ENCODE assay signal across 11 mouse cellular contexts in genomic region chr5:90467245-90467644, GRCm38 (mm10). TPM values are rescaled to one million over a fixed set of nuclear protein-coding genes. Genes with fewer than 3 reads are reported as not detected.
DNase-seq lines count a peak whose midpoint lies in the region; ATAC-seq lines count a peak whose summit lies in the region.
"Had no signal": no experiment of that assay in that cellular context is flagged by ENCODE, and none has a peak within 500 bp of the region (broad histone marks: within the 10 kb centered on the region; RNA-seq: fewer than 3 reads in every experiment).

No protein-coding gene starts in this region.

- peak; percentile 1 for DNase-seq in cerebellum, adult 9-10 months
- DNase-seq in cerebellum, adult 11-12 months = no peak
- DNase-seq in midbrain, embryonic 14.5 days = peak; percentile 14
- peak; percentile 58 for DNase-seq in kidney, postnatal 14 days
- no peak for DNase-seq in ovary, adult 18-20 months (ENCODE audit: low spot score)
- DNase-seq: B cell, adult 2 months had no signal

- H3K9me3 ChIP-seq in midbrain, embryonic 14.5 days (ENCODE audit: control insufficient read depth, low read length) = no peaks in the 10 kb centered on the region
- no peaks in the 10 kb centered on the region for H3K9me3 ChIP-seq in midbrain, embryonic 15.5 days
- H3K9me3 ChIP-seq in neural tube, embryonic 14.5 days (ENCODE audit: control insufficient read depth, low read length) = no peaks in the 10 kb centered on the region
- H3K9me3 ChIP-seq: intestine, embryonic 15.5 days had no signal

- no peak overlapping the region for H3K4me3 ChIP-seq in midbrain, embryonic 14.5 days (replicated peaks; ENCODE audit: low read depth, low read length)
- H3K4me3 ChIP-seq in midbrain, embryonic 15.5 days = no peak overlapping the region
- no peak overlapping the region for H3K4me3 ChIP-seq in neural tube, embryonic 14.5 days (ENCODE audit: low read depth, low read length)
- H3K4me3 ChIP-seq: intestine, embryonic 15.5 days had no signal

- H3K4me1 ChIP-seq in midbrain, embryonic 14.5 days (ENCODE audit: control insufficient read depth, insufficient read depth, low read length) = no peaks in the 10 kb centered on the region
- no peaks in the 10 kb centered on the region for H3K4me1 ChIP-seq in midbrain, embryonic 15.5 days
- no peaks in the 10 kb centered on the region for H3K4me1 ChIP-seq in neural tube, embryonic 14.5 days (ENCODE audit: control insufficient read depth, insufficient read depth, low read length)
- H3K4me1 ChIP-seq: intestine, embryonic 15.5 days had no signal

- no peaks in the 10 kb centered on the region for H3K36me3 ChIP-seq in midbrain, embryonic 14.5 days (ENCODE audit: control insufficient read depth, insufficient read depth, low read length)
- H3K36me3 ChIP-seq in midbrain, embryonic 15.5 days (replicated peaks) = no peaks in the 10 kb centered on the region
- no peaks in the 10 kb centered on the region for H3K36me3 ChIP-seq in neural tube, embryonic 14.5 days (ENCODE audit: control insufficient read depth, insufficient read depth, low read length)
- H3K36me3 ChIP-seq: intestine, embryonic 15.5 days had no signal

- 10% methylated on average over 6 of the region's 6 CpGs for WGBS in midbrain, embryonic 14.5 days
- 18% methylated on average over 6 of the region's 6 CpGs for WGBS in midbrain, embryonic 15.5 days
- 8% methylated on average over 6 of the region's 6 CpGs for WGBS in neural tube, embryonic 14.5 days

- ATAC-seq in midbrain, embryonic 14.5 days (ENCODE audit: low FRiP score, low TSS enrichment) = no peak
- no peak for ATAC-seq in midbrain, embryonic 15.5 days (replicated peaks)
- peak; percentile 61 for ATAC-seq in neural tube, embryonic 14.5 days (ENCODE audit: low read depth)
- ATAC-seq in inflammation-experienced regulatory T-cells, adult 6 months = no peak
- ATAC-seq: intestine, embryonic 15.5 days had no signal

- H3K4me2 ChIP-seq in midbrain, embryonic 14.5 days (ENCODE audit: low read length) = no peak overlapping the region
- H3K4me2 ChIP-seq in midbrain, embryonic 15.5 days = no peak overlapping the region
- H3K4me2 ChIP-seq in neural tube, embryonic 14.5 days (ENCODE audit: low read depth, low read length) = no peak overlapping the region
- H3K4me2 ChIP-seq: intestine, embryonic 15.5 days had no signal

- no peak overlapping the region for H3K9ac ChIP-seq in midbrain, embryonic 14.5 days (replicated peaks; ENCODE audit: low read length)
- no peak overlapping the region for H3K9ac ChIP-seq in midbrain, embryonic 15.5 days
- no peak overlapping the region for H3K9ac ChIP-seq in neural tube, embryonic 14.5 days (replicated peaks; ENCODE audit: low read depth, low read length)
- H3K9ac ChIP-seq: intestine, embryonic 15.5 days; liver, embryonic 14.5 days had no signal

- H3K27ac ChIP-seq in midbrain, embryonic 14.5 days (replicated peaks; ENCODE audit: low read depth, low read length) = no peak overlapping the region
- no peak overlapping the region for H3K27ac ChIP-seq in midbrain, embryonic 15.5 days
- H3K27ac ChIP-seq in neural tube, embryonic 14.5 days (ENCODE audit: low read depth, low read length) = no peak overlapping the region
- H3K27ac ChIP-seq: intestine, embryonic 15.5 days; liver, embryonic 14.5 days had no signal

- H3K27me3 ChIP-seq in midbrain, embryonic 14.5 days (ENCODE audit: control insufficient read depth, insufficient read depth, low read length) = no peaks in the 10 kb centered on the region
- H3K27me3 ChIP-seq in midbrain, embryonic 15.5 days (replicated peaks) = no peaks in the 10 kb centered on the region
- H3K27me3 ChIP-seq in neural tube, embryonic 14.5 days (ENCODE audit: control insufficient read depth, insufficient read depth, low read length) = no peaks in the 10 kb centered on the region
- H3K27me3 ChIP-seq: intestine, embryonic 15.5 days had no signal

RNA-seq across cellular contexts. Expression of gene Alb, which starts 6.5 kb away (rescaled TPM):
- polyA plus RNA-seq in midbrain, embryonic 14.5 days (2014; fragmentation: Nextera tagmentation; extraction: Ambion mirVana) = not detected in 2 replicates
- polyA plus RNA-seq in midbrain, embryonic 15.5 days (2015; fragmentation: Nextera tagmentation; extraction: Ambion mirVana) = 0.10 and 5.6 TPM in 2 replicates
- 1.9 and 2.4 TPM in 2 replicates for polyA plus RNA-seq in neural tube, embryonic 14.5 days (2014; fragmentation: Nextera tagmentation; extraction: Ambion mirVana)
- not detected for polyA plus RNA-seq in inflammation-experienced regulatory T-cells, adult 6 months (2017; shearing (Covaris generic))

RNA-seq across cellular contexts. Expression of gene Afp, which starts 23.3 kb away (rescaled TPM):
- polyA plus RNA-seq in midbrain, embryonic 14.5 days (2014; fragmentation: Nextera tagmentation; extraction: Ambion mirVana) = 0.35 TPM in 1 of 2 replicates, not detected in the other
- 0.61 and 8.7 TPM in 2 replicates for polyA plus RNA-seq in midbrain, embryonic 15.5 days (2015; fragmentation: Nextera tagmentation; extraction: Ambion mirVana)
- 4.6 and 5.5 TPM in 2 replicates for polyA plus RNA-seq in neural tube, embryonic 14.5 days (2014; fragmentation: Nextera tagmentation; extraction: Ambion mirVana)
- polyA plus RNA-seq in inflammation-experienced regulatory T-cells, adult 6 months (2017; shearing (Covaris generic)) = 1 to 10 TPM in 2 of 3 experiments, under 1 TPM in 1; 0.52 to 2.9 (median 2.1) TPM

RNA-seq across cellular contexts. Expression of gene Afm, which starts 51.5 kb away (rescaled TPM):
- not detected in 2 replicates for polyA plus RNA-seq in midbrain, embryonic 14.5 days (2014; fragmentation: Nextera tagmentation; extraction: Ambion mirVana)
- not detected in 2 replicates for polyA plus RNA-seq in midbrain, embryonic 15.5 days (2015; fragmentation: Nextera tagmentation; extraction: Ambion mirVana)
- not detected in 2 replicates for polyA plus RNA-seq in neural tube, embryonic 14.5 days (2014; fragmentation: Nextera tagmentation; extraction: Ambion mirVana)
- polyA plus RNA-seq in inflammation-experienced regulatory T-cells, adult 6 months (2017; shearing (Covaris generic)) = not detected

Comparison
In these comparisons a context has a peak if more than half of its experiments do, and no peak if none do; other contexts are left out.
1. DNase-seq: peak in cerebellum, adult 9-10 months (single experiment), midbrain, embryonic 14.5 days (single experiment) and kidney, postnatal 14 days (single experiment); none in cerebellum, adult 11-12 months (single experiment) and ovary, adult 18-20 months (single experiment).